Mouse (Mus musculus) cerebellum, adult 9-11 months (tissue): ENCODE measurements at regions not wholly inside any gene's neighbourhood (a gene's known extent, or its start where the extent isn't known, plus 50 kb on each side); places are given as distances from the start of the nearest gene placed in this dataset.
A peak's percentile ranks its signal among the peaks of the same experiment; 100 is the strongest.
"Not testable (repeated sequence)": the region's sequence is repeated elsewhere in the genome, so short reads cannot be mapped to it uniquely, and the experiment has no call there.

Experiments used
- DNase-seq: peaks from one replicate; pipeline ENCODE4 v3.0.0; 2022

GRCm38 (mm10) chr5:142281997-142282396, 119.3 kb upstream of the Foxk1 start:
- DNase-seq: no peak

- DNase-seq: peak; percentile 38
These were observed 113.3 kb upstream of the Foxk1 start for GRCm38 (mm10) chr5:142287981-142288380.

GRCm38 (mm10) chr5:142291451-142291850, 109.8 kb upstream of the Foxk1 start:
- DNase-seq: peak; percentile 25

GRCm38 (mm10) chr5:142296401-142296800, 104.9 kb upstream of the Foxk1 start:
- not testable (repeated sequence) for DNase-seq

- DNase-seq: no peak
These were observed 101.7 kb upstream of the Foxk1 start for GRCm38 (mm10) chr5:142299621-142300020.

- DNase-seq: no peak
These were observed 92.8 kb upstream of the Foxk1 start for GRCm38 (mm10) chr5:142308511-142308910.

- DNase-seq: peak; percentile 37
These were observed 87.4 kb upstream of the Foxk1 start for GRCm38 (mm10) chr5:142313944-142314343.

- no peak for DNase-seq
These were observed 86.8 kb upstream of the Foxk1 start for GRCm38 (mm10) chr5:142314466-142314865.

- DNase-seq: peak; percentile 49
These were observed 82.0 kb upstream of the Foxk1 start for GRCm38 (mm10) chr5:142319268-142319667.

GRCm38 (mm10) chr5:142321316-142321715, 80.0 kb upstream of the Foxk1 start:
- DNase-seq: no peak

- no peak for DNase-seq
These were observed 76.4 kb upstream of the Foxk1 start for GRCm38 (mm10) chr5:142324928-142325327.

- DNase-seq: no peak
These were observed 75.7 kb upstream of the Foxk1 start for GRCm38 (mm10) chr5:142325560-142325959.

- no peak for DNase-seq
These were observed 74.0 kb upstream of the Foxk1 start for GRCm38 (mm10) chr5:142327261-142327660.

- DNase-seq: no peak
These were observed 71.4 kb upstream of the Foxk1 start for GRCm38 (mm10) chr5:142329724-142330520.

GRCm38 (mm10) chr5:142332744-142333143, 68.6 kb upstream of the Foxk1 start:
- DNase-seq: no peak

- DNase-seq: no peak
These were observed 63.9 kb upstream of the Foxk1 start for GRCm38 (mm10) chr5:142337436-142337835.

- DNase-seq: no peak
These were observed 63.2 kb upstream of the Foxk1 start for GRCm38 (mm10) chr5:142338051-142338450.

GRCm38 (mm10) chr5:142340205-142341025, 60.9 kb upstream of the Foxk1 start:
- DNase-seq: no peak

- no peak for DNase-seq
These were observed 60.3 kb upstream of the Foxk1 start for GRCm38 (mm10) chr5:142341026-142341432.

GRCm38 (mm10) chr5:142346454-142346853, 54.8 kb upstream of the Foxk1 start:
- DNase-seq: no peak

- no peak for DNase-seq
These were observed 50.7 kb upstream of the Foxk1 start for GRCm38 (mm10) chr5:142350574-142350973.
